Mouse (Mus musculus) midbrain, embryonic 15.5 days (tissue): Measurements from ENCODE around the gene Mthfsd. TPM values are rescaled to one million over a fixed set of nuclear protein-coding genes. Genes with fewer than 3 reads are reported as not detected.

Experiments used
- ATAC-seq: fragments of 200-750 bp; cut with Nextera tagmentation; replicated peaks from 2 replicates; pipeline ENCODE4 v1.8.0; 2017; ENCODE audit warnings: moderate TSS enrichment
- H3K27ac ChIP-seq: fragments of 300-500 bp; sonication (generic); 2 replicates; pipeline ENCODE4 v1.5.1; 2015; ENCODE audit warnings: mild to moderate bottlenecking, inconsistent platforms
- H3K27me3 ChIP-seq: fragments of 300-500 bp; sonication (generic); replicated peaks from 2 replicates; pipeline ENCODE4 v1.6.1; 2015; ENCODE audit warnings: inconsistent platforms
- H3K36me3 ChIP-seq: fragments of 300-500 bp; sonication (generic); replicated peaks from 2 replicates; pipeline ENCODE4 v1.6.1; 2015; ENCODE audit warnings: inconsistent platforms
- H3K4me1 ChIP-seq: fragments of 300-500 bp; sonication (generic); 2 replicates; pipeline ENCODE4 v1.6.1; 2015; ENCODE audit warnings: inconsistent platforms
- H3K4me2 ChIP-seq: fragments of 300-500 bp; sonication (generic); 2 replicates; pipeline ENCODE4 v1.6.1; 2015; ENCODE audit warnings: inconsistent platforms, mild to moderate bottlenecking, moderate library complexity
- H3K4me3 ChIP-seq: fragments of 300-500 bp; sonication (generic); 2 replicates; pipeline ENCODE4 v1.5.1; 2015; ENCODE audit warnings: mild to moderate bottlenecking, inconsistent platforms
- H3K9ac ChIP-seq: fragments of 300-500 bp; sonication (generic); 2 replicates; pipeline ENCODE4 v1.6.1; 2015; ENCODE audit warnings: mild to moderate bottlenecking, inconsistent platforms
- H3K9me3 ChIP-seq: fragments of 300-500 bp; sonication (generic); 2 replicates; pipeline ENCODE4 v1.6.1; 2016; ENCODE audit warnings: inconsistent platforms
- WGBS: fragments of 180-500 bp; shearing (Covaris S2); methylation state at CpG from one replicate; pipeline ENCODE4 v1.1.7; 2015; ENCODE audit warnings: mixed read lengths; 5-methylcytosine and 5-hydroxymethylcytosine counted together
- polyA plus RNA-seq: library from polyadenylated mRNA; unstranded; fragments of >200 nt; fragmentation: Nextera tagmentation; extraction: Ambion mirVana; gene quantifications from 2 replicates; pipeline ENCODE4 v1.2.1, GENCODE M21; 2015

Mthfsd gene
- polyA plus RNA-seq, 1 experiment from 2014 or later, result 51.1 TPM

DNA sequence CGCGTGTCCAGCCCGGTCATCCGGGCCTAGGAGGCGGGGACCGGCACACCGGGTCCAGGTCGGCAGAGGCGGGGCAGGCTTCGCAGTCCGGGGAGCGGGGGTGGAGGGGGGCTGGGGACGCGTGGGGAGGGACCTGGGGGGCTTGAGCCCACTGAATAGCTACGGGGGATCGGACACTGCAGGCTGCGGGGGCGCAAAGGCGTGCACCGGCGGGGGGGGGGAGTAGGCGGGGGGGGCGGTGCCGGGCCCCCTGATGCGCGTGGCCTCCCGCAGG lies 24.3 kb downstream of the Mthfsd start:
- Histone ChIP-seq H3K9me3 (no peaks in the 10 kb centered on the region), H3K9ac (no peak overlapping the region), H3K4me2 (peak overlapping the region; percentile 59), H3K4me1 (peaks cover 26% of the 10 kb centered on the region), H3K36me3 (no peaks in the 10 kb centered on the region), H3K4me3 (peak overlapping the region; percentile 32), H3K27me3 (peaks cover 96% of the 10 kb centered on the region), H3K27ac (no peak overlapping the region)
- 0% methylated on average over 8 of the region's 27 CpGs for WGBS
- ATAC-seq, result no peak

DNA sequence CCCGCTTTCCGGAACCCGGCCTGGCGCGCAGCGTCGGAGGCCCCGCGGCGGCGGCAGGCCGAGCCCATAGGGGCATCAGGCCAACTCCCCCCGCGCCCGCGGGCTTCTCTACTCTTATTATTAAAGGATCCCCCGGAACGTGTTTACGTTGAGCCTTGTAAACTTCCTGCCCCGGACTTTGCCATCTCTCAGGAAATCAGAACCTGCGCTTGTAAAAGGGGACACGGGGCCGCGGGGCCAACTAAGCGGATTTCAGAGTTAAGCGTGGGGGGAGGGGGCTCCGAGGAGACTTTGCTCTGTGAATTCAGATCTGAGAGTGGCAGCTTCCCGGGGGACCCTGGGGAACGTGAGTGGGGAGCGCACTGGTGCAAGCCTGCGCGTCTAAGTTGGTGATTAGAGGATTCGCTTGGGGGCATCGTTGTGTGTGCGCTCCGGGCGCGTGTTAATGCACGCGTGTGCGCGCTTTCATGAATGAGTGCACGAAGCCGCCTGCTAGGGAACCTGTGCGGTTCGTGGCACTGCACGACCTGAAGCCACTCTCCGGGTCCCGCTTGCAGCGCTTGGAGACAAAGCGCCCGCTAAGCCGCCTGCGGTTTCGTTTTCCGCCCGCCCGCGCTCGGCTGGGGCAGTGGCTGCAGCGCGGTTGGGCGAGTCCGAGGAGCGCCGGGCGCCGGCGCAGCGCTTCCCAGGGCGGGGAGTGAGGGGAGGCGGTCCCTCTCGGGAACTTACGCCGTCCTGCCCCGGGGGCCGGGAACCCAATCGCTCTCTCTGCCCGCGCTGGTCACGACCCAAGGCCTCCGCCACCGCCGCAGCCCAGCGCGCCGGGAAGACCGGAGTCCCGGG lies 24.9 kb downstream of the Mthfsd start:
- no peak for ATAC-seq
- H3K9me3 ChIP-seq, result no peaks in the 10 kb centered on the region
- no peak overlapping the region for H3K27ac ChIP-seq
- H3K4me2 ChIP-seq, result peak overlapping the region; percentile 59
- WGBS, result under 1% methylated on average over 89 of the region's 89 CpGs
- peaks cover 26% of the 10 kb centered on the region for H3K4me1 ChIP-seq
- no peak overlapping the region for H3K9ac ChIP-seq
- peaks cover 96% of the 10 kb centered on the region for H3K27me3 ChIP-seq
- no peaks in the 10 kb centered on the region for H3K36me3 ChIP-seq
- peak overlapping the region; percentile 32 for H3K4me3 ChIP-seq

DNA sequence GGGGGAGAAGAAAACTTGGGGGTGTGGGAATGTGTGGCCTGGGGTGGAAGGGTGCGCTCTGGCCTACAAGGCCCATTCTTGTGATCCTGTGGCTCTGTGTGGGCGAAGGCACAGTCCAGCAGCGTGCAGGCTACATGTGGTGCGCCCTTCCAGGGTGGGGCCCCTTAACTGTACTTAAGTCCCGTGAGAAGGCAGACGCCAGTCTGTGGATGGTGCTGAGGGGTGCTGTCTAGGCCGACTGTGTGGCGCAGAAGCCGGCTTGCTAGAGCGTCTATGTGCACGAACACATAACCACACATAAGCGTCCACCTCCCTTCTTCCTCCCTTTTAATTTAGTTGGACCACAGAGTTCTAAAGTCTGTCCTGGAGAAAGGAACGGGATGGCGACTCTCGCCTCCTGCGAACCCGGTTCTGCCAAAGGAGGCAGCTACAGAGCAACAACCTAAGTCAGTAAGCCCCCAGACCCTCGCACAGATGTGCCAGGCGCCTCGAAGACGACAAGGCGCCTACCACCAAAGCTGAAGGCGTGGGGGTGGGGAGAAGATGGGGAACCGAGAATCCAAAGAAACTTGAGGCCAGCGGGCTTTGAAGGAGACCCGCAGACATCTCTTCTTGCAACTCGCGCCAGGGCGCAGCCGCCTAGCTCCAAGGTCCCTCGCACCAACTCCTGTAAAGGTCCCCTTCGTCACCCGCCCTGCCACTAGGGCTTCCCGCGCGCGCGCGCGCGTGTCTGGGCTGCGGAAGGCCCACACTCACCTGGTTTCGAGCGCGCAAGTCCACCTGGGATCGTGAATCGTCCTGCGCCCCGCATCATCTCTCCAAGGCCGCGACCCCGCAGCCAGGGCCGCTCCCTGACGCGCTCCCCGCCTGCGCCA lies 25.7 kb downstream of the Mthfsd start:
- WGBS, result under 1% methylated on average over 57 of the region's 57 CpGs
- H3K9me3 ChIP-seq, result no peaks in the 10 kb centered on the region
- peak overlapping the region; percentile 59 for H3K4me2 ChIP-seq
- peak overlapping the region; percentile 32 for H3K4me3 ChIP-seq
- H3K9ac ChIP-seq, result no peak overlapping the region
- no peak overlapping the region for H3K27ac ChIP-seq
- peaks cover 98% of the 10 kb centered on the region for H3K27me3 ChIP-seq
- ATAC-seq, result no peak
- no peaks in the 10 kb centered on the region for H3K36me3 ChIP-seq
- peaks cover 26% of the 10 kb centered on the region for H3K4me1 ChIP-seq

DNA sequence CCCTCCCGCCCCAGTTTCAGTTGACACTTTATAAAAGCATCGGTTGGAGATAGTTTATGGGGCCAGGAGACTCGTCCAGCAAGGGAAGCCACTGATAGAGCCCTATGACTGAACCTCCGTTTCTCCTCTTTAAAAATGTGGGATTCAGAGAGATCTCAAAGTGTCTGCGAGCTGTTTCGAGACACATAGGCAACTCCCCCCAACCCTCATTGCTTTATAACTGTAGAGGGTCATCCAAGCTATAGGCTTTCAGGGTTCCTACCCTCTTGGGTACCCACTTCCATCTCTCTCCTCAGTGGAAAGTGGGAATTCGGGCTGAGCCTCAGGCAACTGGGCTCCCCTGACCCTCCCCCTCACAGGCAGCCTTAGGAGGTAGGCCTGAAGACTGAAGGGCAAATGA lies 26.8 kb downstream of the Mthfsd start:
- Histone ChIP-seq H3K9ac (no peak overlapping the region), H3K4me1 (peaks cover 26% of the 10 kb centered on the region), H3K27me3 (peaks cover 99% of the 10 kb centered on the region), H3K9me3 (no peaks in the 10 kb centered on the region), H3K4me3 (no peak overlapping the region), H3K27ac (no peak overlapping the region), H3K36me3 (no peaks in the 10 kb centered on the region), H3K4me2 (no peak overlapping the region)
- 2% methylated on average over 7 of the region's 7 CpGs for WGBS
- ATAC-seq, result no peak

DNA sequence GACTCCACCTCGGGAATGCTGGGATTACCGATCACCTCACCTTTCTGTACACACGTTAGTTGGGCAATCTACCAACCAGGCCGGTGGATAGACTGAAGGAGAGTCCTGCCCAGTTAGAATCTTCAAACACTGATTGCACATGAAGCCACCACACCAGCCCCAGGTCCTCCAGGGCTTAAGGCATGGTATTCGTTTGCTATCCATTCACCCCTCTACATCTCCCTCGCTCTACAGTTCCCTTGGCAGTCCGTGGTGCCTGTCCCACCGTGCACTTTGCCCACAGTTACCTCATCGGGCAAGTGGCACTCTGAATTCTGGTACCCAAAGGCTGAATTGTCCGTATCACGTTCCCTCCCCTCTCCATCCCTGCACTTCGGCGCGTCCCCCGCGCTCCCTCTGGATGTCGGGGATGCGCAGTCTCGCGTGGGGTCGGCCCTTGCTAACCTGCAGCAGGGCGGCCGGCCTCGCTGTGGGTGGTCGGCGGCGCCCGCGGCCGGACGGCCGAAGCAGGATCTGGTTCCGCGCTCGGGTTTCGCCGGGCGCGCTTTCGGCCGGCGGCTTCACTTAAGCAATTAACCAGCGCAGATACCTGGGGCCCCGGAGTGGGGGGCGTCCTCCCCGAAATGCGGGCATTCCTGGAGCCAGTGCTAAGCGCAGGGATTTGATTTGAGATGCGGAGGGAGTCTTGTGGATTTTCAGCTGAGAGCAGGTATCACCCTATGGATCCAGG lies 27.7 kb downstream of the Mthfsd start:
- under 1% methylated on average over 49 of the region's 49 CpGs for WGBS
- no peak for ATAC-seq
- no peak overlapping the region for H3K9ac ChIP-seq
- H3K27ac ChIP-seq, result no peak overlapping the region
- H3K9me3 ChIP-seq, result no peaks in the 10 kb centered on the region
- H3K4me2 ChIP-seq, result no peak overlapping the region
- peaks cover 26% of the 10 kb centered on the region for H3K4me1 ChIP-seq
- H3K4me3 ChIP-seq, result no peak overlapping the region
- H3K36me3 ChIP-seq, result no peaks in the 10 kb centered on the region
- H3K27me3 ChIP-seq, result peaks cover 99% of the 10 kb centered on the region

DNA sequence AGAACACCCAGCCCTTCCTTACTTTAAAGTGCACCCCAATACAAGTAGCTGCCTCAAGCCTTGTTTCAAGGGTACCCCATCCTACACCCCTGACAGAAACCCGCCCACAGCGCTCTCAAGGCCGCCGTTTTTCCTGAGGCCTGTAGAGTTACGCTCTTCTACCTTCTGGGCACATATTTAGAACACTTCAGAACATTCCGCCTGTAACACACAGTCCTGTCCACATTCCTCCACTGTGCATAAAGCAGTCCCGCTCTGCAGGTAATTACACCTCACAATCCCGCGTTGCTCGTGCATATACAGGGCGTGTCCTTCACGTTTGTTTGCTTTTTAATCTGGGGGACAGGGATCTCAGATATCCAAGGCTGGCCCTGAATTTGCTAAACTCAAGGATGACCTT lies 28.2 kb downstream of the Mthfsd start:
- Histone ChIP-seq H3K4me2 (no peak overlapping the region), H3K9me3 (no peaks in the 10 kb centered on the region), H3K4me3 (no peak overlapping the region), H3K9ac (no peak overlapping the region), H3K36me3 (no peaks in the 10 kb centered on the region), H3K27me3 (peaks cover 98% of the 10 kb centered on the region), H3K4me1 (peaks cover 23% of the 10 kb centered on the region), H3K27ac (no peak overlapping the region)
- no peak for ATAC-seq
- WGBS, result 3% methylated on average over 12 of the region's 12 CpGs

DNA sequence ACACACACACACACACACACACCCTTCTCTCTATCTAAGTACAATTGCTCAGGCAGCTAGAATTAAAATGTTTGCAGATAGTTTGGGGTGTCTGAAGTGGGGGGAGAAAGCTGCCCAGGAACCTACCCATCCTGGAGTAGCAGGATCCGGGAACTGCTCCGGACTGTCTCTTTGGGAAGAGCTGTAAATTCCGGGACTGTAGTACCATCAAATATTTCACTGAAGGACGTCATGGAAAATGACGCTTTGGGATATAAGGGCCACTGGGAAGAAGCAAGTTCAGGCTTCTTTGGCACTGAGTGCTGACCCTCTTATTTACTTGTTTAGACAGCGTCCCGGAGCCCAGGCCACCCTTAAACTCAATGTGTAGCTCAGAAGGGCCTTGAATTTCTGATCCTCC lies 29.0 kb downstream of the Mthfsd start:
- ATAC-seq, result no peak
- WGBS, result 2% methylated on average over 7 of the region's 7 CpGs
- Histone ChIP-seq H3K36me3 (no peaks in the 10 kb centered on the region), H3K27ac (no peak overlapping the region), H3K4me2 (no peak overlapping the region), H3K27me3 (peaks cover 98% of the 10 kb centered on the region), H3K4me1 (peaks cover 16% of the 10 kb centered on the region), H3K4me3 (no peak overlapping the region), H3K9ac (no peak overlapping the region), H3K9me3 (no peaks in the 10 kb centered on the region)

DNA sequence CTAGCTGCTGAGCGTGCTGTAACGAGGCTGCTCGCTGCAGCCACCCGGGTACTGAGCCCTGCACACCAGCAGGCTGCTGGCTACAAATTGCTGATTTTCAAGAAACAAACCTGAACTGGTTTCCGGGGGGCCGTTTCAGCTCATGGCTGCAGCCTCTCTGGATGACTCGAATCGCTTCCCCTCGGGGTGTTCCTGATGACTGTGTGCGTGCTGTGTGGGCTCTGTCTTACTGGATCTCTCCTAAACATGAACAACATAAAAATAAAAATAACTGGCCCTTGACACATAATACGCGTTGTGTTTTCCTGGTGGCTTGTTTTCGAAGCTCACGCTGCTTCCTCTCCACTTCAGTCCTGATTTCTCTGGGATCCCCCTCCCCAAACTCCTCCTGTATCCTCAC lies 29.5 kb downstream of the Mthfsd start:
- ATAC-seq, result no peak
- no peak overlapping the region for H3K4me3 ChIP-seq
- no peaks in the 10 kb centered on the region for H3K9me3 ChIP-seq
- H3K27ac ChIP-seq, result no peak overlapping the region
- H3K36me3 ChIP-seq, result no peaks in the 10 kb centered on the region
- peaks cover 11% of the 10 kb centered on the region for H3K4me1 ChIP-seq
- no peak overlapping the region for H3K4me2 ChIP-seq
- peaks cover 98% of the 10 kb centered on the region for H3K27me3 ChIP-seq
- H3K9ac ChIP-seq, result no peak overlapping the region
- WGBS, result 2% methylated on average over 14 of the region's 14 CpGs

DNA sequence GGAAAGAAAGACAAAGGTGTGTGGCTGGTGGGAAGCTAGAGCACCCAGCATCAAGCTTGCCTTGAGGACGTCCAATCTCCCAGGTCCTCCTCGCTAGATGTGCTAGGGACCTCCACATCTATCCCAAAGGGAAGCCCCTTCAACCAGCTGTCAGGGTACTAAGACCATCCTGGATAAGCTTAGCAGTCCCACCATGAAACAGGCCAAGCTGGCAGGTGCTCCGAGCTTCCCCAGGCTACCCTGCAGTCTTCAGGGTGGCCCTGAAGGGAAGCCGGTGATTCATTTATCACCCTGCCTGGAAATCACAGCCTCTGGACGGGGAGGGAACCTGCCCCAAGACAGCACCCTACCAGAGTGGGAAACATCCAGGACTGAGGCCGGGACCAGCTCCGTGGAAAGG lies 31.6 kb downstream of the Mthfsd start:
- H3K9ac ChIP-seq, result no peak overlapping the region
- H3K4me1 ChIP-seq, result no peaks in the 10 kb centered on the region
- H3K27me3 ChIP-seq, result peaks cover 95% of the 10 kb centered on the region
- ATAC-seq, result no peak
- H3K36me3 ChIP-seq, result no peaks in the 10 kb centered on the region
- no peak overlapping the region for H3K4me3 ChIP-seq
- no peaks in the 10 kb centered on the region for H3K9me3 ChIP-seq
- no peak overlapping the region for H3K27ac ChIP-seq
- H3K4me2 ChIP-seq, result no peak overlapping the region
- WGBS, result under 1% methylated on average over 7 of the region's 7 CpGs

DNA sequence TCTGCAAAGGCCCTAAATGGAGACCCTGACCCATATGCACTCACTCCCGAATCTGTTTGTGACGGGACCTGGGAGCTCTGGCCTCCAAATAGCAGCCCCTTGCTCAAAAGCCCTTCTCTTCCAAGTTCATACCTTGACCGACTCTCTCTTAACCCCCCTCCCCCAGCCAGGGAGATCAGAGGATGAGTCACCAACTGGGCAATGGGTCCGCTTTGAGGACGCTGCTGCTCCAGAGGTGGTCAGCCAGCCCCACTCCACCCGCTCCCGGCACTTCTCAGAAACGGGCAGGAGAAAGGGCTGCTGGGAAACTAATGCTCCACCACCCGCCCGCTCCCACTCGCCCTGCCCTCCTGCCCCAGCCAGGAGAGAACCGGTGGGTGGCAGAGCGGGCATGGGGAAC lies 32.3 kb downstream of the Mthfsd start:
- no peak for ATAC-seq
- H3K4me3 ChIP-seq, result no peak overlapping the region
- no peak overlapping the region for H3K9ac ChIP-seq
- H3K36me3 ChIP-seq, result no peaks in the 10 kb centered on the region
- 0% methylated on average over 13 of the region's 13 CpGs for WGBS
- H3K27me3 ChIP-seq, result peaks cover 95% of the 10 kb centered on the region
- no peak overlapping the region for H3K27ac ChIP-seq
- no peak overlapping the region for H3K4me2 ChIP-seq
- H3K4me1 ChIP-seq, result no peaks in the 10 kb centered on the region
- no peaks in the 10 kb centered on the region for H3K9me3 ChIP-seq

DNA sequence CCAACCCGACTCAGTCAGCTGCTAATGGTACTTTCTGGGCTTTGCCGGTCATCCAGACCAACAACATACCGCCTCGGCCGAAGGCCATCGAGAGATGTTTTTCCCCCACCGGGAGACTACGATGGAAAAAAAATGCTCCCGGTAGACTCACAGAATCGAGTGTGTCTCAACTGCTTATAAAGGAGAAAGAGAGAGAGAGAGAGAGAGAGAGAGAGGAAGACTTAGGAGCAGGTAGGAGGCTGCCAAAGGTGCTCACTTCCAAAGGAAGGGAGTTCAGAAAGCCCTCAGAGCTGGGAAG lies 33.4 kb downstream of the Mthfsd start:
- H3K9ac ChIP-seq, result no peak overlapping the region
- no peaks in the 10 kb centered on the region for H3K4me1 ChIP-seq
- H3K4me3 ChIP-seq, result no peak overlapping the region
- 1% methylated on average over 10 of the region's 10 CpGs for WGBS
- H3K27me3 ChIP-seq, result peaks cover 95% of the 10 kb centered on the region
- ATAC-seq, result no peak
- H3K4me2 ChIP-seq, result no peak overlapping the region
- no peak overlapping the region for H3K27ac ChIP-seq
- no peaks in the 10 kb centered on the region for H3K36me3 ChIP-seq
- no peaks in the 10 kb centered on the region for H3K9me3 ChIP-seq

DNA sequence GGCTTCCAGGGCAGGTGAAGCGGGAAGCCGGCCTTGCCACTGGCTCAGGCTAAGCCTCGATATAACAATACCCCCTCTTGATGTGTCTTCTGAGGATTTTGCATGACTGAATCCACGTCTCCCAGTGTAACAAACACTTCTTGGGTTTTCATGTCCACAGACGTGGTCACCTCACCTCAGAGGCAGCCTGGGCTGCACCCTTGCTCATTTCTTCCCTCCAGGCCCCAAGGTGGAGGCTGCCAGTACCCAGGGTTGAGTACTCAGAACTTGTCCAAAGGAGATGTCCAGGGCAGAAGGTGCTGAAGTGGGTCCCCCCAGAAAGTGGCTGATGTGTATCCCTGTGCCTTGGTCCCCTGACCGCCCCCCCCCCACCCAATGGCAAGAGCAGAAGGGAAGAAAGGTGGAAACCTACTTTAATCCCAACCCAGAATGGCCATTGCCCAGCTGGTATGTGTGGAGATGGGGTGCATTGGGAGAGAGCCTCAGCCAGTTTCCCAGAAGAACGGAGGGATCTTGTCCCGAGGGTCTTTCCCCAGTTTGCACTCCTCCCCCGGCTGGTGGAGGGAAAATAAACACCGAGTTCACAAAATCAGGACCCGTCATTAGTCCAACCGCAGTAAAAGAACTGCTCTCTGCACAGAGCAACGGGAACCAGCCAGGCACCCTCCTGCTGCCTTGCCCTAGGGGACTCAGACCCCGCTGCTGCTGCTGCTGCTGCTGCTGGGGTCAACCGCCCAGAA lies 33.9 kb downstream of the Mthfsd start:
- H3K36me3 ChIP-seq, result no peaks in the 10 kb centered on the region
- H3K4me2 ChIP-seq, result no peak overlapping the region
- H3K4me3 ChIP-seq, result no peak overlapping the region
- no peak overlapping the region for H3K9ac ChIP-seq
- H3K27ac ChIP-seq, result no peak overlapping the region
- H3K27me3 ChIP-seq, result peaks cover 95% of the 10 kb centered on the region
- no peaks in the 10 kb centered on the region for H3K9me3 ChIP-seq
- no peak for ATAC-seq
- under 1% methylated on average over 15 of the region's 15 CpGs for WGBS
- no peaks in the 10 kb centered on the region for H3K4me1 ChIP-seq
